Mouse (Mus musculus): Measurements from ENCODE around the gene Fam83f.

- no peak for TF ChIP-seq POLR2A (IDR thresholded peaks at IDR 0.05; ENCODE audit: borderline replicate concordance, insufficient read depth, low read length)
- TF ChIP-seq CTCF (IDR thresholded peaks at IDR 0.05; ENCODE audit: borderline replicate concordance, insufficient read depth, low read depth, low read length) = no peak
These were observed 34.8 kb upstream of the Fam83f start for GRCm38 (mm10) chr15:80636757-80637372.
